Mouse (Mus musculus) kidney, embryonic 14.5 days (tissue): Measurements from ENCODE around the gene Pitpnm3. TPM values are rescaled to one million over a fixed set of nuclear protein-coding genes. Genes with fewer than 3 reads are reported as not detected.

ENCODE experiments used
- ATAC-seq: fragments of 200-750 bp; cut with Nextera tagmentation; 2 replicates; pipeline ENCODE4 v1.8.0; 2017; ENCODE audit warnings: moderate number of reproducible peaks, mild to moderate bottlenecking, moderate TSS enrichment, moderate library complexity; ENCODE audit not compliant: low FRiP score, low TSS enrichment
- H3K27ac ChIP-seq: fragments of 300-500 bp; sonication (generic); 2 replicates; pipeline ENCODE4 v1.5.1; 2014; ENCODE audit warnings: low read depth, mild to moderate bottlenecking, low read length, moderate library complexity, mixed read lengths
- H3K27me3 ChIP-seq: fragments of 300-500 bp; sonication (generic); 2 replicates; pipeline ENCODE4 v1.6.1; 2014; ENCODE audit warnings: mild to moderate bottlenecking, low read length; ENCODE audit not compliant: control insufficient read depth, insufficient read depth
- H3K36me3 ChIP-seq: fragments of 300-500 bp; sonication (generic); 2 replicates; pipeline ENCODE4 v1.6.1; 2014; ENCODE audit warnings: low read length, mixed read lengths; ENCODE audit not compliant: control insufficient read depth, insufficient read depth
- H3K4me1 ChIP-seq: fragments of 300-500 bp; sonication (generic); 2 replicates; pipeline ENCODE4 v1.6.1; 2014; ENCODE audit warnings: low read length, mixed read lengths; ENCODE audit not compliant: control insufficient read depth, insufficient read depth
- H3K4me2 ChIP-seq: fragments of 300-500 bp; sonication (generic); replicated peaks from 2 replicates; pipeline ENCODE4 v1.6.1; 2014; ENCODE audit warnings: low read depth, mild to moderate bottlenecking, low read length
- H3K4me3 ChIP-seq: fragments of 300-500 bp; sonication (generic); 2 replicates; pipeline ENCODE4 v1.5.1; 2014; ENCODE audit warnings: mild to moderate bottlenecking, low read length
- H3K9ac ChIP-seq: fragments of 300-500 bp; sonication (generic); 2 replicates; pipeline ENCODE4 v1.6.1; 2014; ENCODE audit warnings: low read depth, mild to moderate bottlenecking, low read length, moderate library complexity
- H3K9me3 ChIP-seq: fragments of 300-500 bp; sonication (generic); 2 replicates; pipeline ENCODE4 v1.6.1; 2016; ENCODE audit warnings: low read length; ENCODE audit not compliant: control insufficient read depth
- WGBS: fragments of 180-500 bp; shearing (Covaris S2); extraction: QIAGEN DNeasy Blood & Tissue Kit; methylation state at CpG from one replicate; pipeline ENCODE4 v1.1.7; 2014; 5-methylcytosine and 5-hydroxymethylcytosine counted together
- polyA plus RNA-seq: library from polyadenylated mRNA; unstranded; fragments of >200 nt; fragmentation: Nextera tagmentation; extraction: Ambion mirVana; gene quantifications from 2 replicates; pipeline ENCODE4 v1.2.1, GENCODE M21; 2014

Pitpnm3 gene
- polyA plus RNA-seq, 1 experiment from 2014 or later = 0.09 TPM

DNA sequence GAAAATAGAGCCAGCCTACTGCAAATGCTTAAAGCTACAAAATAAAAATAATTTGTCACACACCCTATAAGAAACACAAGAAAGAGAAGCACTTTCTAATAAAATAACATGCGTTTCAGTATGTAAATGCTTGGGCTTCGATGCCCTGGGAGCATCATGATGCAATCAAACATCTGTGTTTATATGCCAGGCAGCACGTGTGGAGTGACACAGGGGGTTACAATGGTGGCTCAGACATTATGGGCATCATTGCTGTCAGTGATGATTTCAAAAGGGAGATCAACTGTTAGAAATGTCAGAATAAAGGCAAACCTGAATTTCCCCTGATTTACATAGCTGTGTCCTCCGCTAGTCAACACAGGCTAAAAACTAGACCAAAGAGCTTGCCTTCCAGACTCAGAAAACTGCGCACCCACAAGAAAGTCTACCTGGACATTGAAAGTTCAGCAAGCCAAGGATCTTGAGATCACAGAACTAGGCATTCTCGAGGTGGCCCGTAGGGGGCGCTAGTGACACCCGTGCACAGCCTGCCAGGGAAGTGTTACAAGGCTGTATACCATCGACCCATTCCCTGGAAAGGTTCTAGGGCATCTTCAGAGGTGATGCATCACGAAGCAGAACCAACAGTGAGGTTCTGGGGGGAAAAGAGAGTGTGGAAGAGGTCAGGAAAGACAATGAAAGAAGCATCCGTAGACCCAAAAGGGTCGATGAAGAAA lies 133.3 kb downstream of the Pitpnm3 start:
- Histone ChIP-seq H3K9me3 (no peaks in the 10 kb centered on the region), H3K27ac (no peak overlapping the region), H3K36me3 (no peaks in the 10 kb centered on the region), H3K9ac (no peak overlapping the region), H3K4me2 (no peak overlapping the region), H3K4me3 (no peak overlapping the region), H3K27me3 (no peaks in the 10 kb centered on the region), H3K4me1 (no peaks in the 10 kb centered on the region)
- ATAC-seq = no peak
- WGBS = 48% methylated on average over 13 of the region's 13 CpGs

GRCm38 (mm10) chr11:72000194-72000593 lies 135.4 kb downstream of the Pitpnm3 start:
- no peak overlapping the region for H3K27ac ChIP-seq
- WGBS = 88% methylated on average over 6 of the region's 6 CpGs
- no peak overlapping the region for H3K9ac ChIP-seq
- H3K4me3 ChIP-seq = no peak overlapping the region
- H3K4me1 ChIP-seq = no peaks in the 10 kb centered on the region
- H3K27me3 ChIP-seq = 0 out of 2 replicates have a peak, but pooled peaks cover 3% of the 10 kb centered on the region
- no peak for ATAC-seq
- H3K36me3 ChIP-seq = no peaks in the 10 kb centered on the region
- H3K9me3 ChIP-seq = no peaks in the 10 kb centered on the region
- H3K4me2 ChIP-seq = no peak overlapping the region

Other genes with a start within 250 kb of the Pitpnm3 start
- 0.09 and 0.24 TPM in 2 replicates for gene Aipl1, start 98.3 kb downstream of the Pitpnm3 start, polyA plus RNA-seq
- 140 and 144 TPM in 2 replicates for gene Pimreg, start 93.7 kb downstream of the Pitpnm3 start, polyA plus RNA-seq
- not detected in 2 replicates for gene Gm43951, start 71.1 kb upstream of the Pitpnm3 start, polyA plus RNA-seq
- gene 4933427D14Rik, start 71.7 kb upstream of the Pitpnm3 start, polyA plus RNA-seq = 9.5 and 18.1 TPM in 2 replicates
- 207 and 237 TPM in 2 replicates for gene Txndc17, start 71.8 kb upstream of the Pitpnm3 start, polyA plus RNA-seq
- 45.6 and 62.1 TPM in 2 replicates for gene Med31, start 79.8 kb upstream of the Pitpnm3 start, polyA plus RNA-seq
- gene Slc13a5, start 131.4 kb upstream of the Pitpnm3 start, polyA plus RNA-seq = 0.15 and 0.26 TPM in 2 replicates
- gene Xaf1, start 165.9 kb upstream of the Pitpnm3 start, polyA plus RNA-seq = 4.2 and 4.8 TPM in 2 replicates
- not detected in 2 replicates for gene Fbxo39, start 178.7 kb upstream of the Pitpnm3 start, polyA plus RNA-seq
- gene Tekt1, start 226.7 kb upstream of the Pitpnm3 start, polyA plus RNA-seq = 5.8 and 8.3 TPM in 2 replicates